Mouse (Mus musculus) fat pad, adult 2 months (tissue): ENCODE measurements around the gene Mettl6.
A peak's percentile ranks its signal among the peaks of the same experiment; 100 is the strongest.

Experiments used
- DNase-seq: peaks from one replicate; pipeline ENCODE4 v3.0.0-alpha.2; 2011; ENCODE audit warnings: low read depth, low spot score; ENCODE audit errors: extremely low read depth

The Mettl6 gene

DNA sequence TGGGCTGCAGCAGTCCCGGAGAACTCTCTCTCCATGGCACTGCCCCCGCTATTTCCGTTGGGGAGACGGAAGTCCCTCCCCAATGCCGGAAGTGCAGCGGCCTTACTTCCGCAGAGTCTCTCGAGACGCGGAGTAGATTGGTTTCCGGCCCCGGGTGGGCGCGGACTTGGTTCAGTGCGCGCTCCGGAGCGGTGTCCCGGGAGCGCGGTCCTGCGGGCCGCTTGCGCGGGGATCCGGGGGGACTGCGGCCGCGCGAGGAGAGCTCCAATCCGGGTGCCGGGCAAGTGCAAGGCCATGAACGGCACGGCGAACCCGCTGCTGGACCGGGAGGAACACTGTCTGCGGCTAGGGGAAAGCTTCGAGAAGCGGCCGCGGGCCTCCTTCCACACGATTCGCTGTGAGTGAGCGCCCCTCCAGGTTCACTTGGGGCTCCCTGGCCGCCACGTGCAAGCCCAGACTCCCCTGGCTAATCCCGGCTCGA, at the start of gene Mettl6:
TSS of gene Mettl6 (minus strand) at position 66 of the 481 bp plus-strand sequence.
- DNase-seq = no peak

DNA sequence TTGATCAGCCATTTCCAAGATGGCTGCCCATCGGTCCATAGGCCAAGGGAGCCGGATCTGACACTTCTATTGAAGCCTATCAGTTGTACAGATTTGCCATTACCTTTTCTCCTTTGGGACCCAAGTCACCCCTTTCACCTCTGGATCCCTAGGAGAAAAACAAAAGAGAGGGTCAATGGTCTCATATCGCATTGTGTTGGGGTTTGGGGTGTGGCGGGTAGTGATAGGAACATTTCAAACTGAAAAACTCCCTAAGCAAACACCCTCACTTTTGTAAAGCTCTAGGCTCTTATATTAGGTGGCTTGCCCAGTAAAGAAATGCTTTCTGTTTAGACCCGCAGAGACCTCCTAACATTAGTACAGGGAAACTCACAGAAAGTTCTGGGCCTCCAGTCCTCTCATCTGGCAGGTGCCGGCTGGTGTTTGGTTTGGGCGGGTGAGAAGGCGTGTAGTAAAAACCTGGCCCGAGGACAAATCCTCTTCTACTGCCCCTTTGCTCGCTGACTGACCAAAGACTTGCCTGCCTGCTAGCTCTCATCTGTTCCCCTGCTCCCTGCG, 49.1 kb upstream of the Mettl6 start:
- no peak for DNase-seq

DNA sequence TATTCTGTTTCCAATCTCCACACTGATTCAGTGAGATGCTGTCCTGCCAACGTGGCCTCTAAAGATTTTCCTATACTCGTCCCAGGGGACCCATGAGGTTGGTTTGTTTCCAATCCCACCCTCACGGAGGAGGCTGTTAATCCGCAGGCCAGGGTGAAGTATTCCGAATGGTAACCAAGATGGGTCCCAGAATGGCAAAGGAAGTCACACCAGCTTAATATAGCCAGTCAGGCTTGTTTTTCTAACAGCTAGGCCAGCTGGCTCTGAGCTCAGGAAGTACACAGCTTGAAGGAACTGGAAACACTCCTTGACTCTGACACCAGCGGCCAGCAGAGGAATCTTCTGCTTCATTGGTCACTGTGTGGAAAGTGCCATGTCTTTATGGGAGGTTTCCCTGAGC, 42.5 kb upstream of the Mettl6 start:
- DNase-seq = no peak

DNA sequence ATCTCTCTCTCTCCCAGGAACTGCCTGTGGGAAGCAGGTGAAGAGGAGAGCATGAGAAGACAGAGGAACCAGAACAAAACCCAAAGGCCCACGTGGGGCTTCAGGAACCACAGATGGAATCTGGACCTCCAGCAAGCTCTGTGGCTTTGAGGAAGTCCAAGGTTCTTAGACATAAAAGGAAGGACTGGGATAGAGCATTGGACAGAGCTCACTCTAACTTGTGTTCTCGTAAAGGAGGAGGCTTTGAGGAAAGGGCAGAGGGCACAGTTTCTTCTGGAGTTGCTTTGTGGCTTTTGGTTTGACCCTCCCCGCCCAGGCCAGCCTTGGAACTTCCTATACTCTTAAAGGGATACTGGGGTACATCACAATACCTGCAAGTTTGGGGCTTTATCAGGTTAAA, 37.8 kb upstream of the Mettl6 start:
- DNase-seq = no peak

DNA sequence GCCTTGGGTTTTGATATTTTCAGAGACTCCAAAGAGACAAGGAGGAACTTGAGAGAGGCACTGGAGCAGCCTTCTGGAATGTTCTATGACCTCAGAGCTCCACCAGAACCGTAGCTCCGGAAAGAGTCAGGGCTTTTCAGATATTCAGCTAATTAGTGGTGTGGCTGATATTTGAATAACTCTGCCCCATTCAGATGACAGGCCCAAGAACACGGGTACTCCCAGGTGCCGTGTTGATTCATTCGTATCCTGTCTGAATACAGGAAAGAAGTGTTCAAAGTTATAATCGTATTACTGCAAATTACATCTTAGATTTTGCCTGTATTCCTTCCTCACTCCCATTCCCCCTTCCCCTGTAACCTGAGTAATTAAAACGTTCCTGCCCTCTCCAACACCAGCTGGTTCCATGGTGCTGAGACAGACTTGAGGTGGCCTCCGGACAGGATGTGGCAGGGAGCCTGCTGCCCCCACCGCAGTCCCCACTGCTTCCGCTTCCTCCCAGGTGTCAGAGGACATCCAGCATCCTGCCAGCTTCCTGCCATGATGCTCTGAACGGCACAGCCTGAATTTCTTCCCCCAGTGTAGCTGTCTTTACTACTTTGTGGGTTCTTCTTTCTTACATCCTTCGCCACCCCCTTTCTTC, 36.8 kb upstream of the Mettl6 start:
- DNase-seq = no peak

GRCm38 (mm10) chr14:31530847-31531246, 36.0 kb upstream of the Mettl6 start:
- no peak for DNase-seq

DNA sequence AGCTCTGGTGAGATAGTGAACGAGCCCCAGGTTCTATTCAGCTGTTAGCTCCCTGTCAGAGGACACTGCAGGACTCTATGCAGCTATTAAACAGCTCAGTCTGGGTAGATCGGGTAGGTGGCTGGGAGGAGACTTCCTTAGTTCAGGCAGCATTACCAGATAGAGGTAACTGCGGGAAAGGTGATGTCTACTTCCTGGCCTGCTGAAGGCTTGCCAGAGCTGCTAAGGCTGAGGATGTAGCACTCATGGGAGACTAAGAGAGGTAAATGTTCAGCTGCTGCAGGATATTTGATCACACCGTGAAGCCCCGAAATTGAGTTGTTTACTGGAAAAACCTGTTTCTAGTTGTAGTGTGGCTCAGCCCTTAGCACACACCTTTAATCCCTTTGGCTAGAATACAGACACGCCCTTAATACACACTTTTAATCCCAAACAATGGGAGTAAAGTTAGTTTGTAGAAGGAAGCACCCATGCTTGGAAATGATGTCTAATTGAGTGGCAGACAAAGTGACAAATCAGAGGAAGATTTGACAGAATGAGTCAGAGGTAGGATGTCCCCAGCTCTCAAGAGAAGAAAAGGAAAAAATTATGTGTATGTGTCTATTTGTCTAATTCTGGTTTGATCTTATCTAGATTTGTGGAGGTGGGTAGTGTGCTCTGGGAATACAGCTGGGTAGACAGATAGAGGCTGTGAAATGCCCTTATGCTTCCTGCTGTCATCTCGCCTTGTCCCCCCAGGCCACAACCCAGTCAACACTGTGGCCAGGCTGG, 30.4 kb upstream of the Mettl6 start:
- DNase-seq = no peak

DNA sequence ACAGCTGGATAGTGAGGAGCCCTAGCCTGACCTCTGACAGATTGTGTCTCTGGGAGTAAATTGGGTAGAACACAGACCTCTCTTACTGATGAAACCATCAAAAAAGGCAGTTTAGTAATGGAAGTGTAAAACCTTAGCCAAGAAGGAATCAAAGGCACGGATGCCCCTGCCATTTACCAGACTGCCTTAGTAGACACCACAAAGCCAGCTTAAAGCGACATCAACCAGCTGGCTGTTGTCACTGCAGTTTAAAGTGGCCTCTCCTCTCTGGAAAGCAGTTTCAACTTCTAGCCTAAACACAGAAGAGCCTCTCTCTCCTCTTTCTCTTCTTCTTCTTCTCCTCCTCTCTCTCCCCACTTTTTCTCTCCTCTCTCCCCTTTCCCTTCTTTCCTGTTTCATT, 26.5 kb upstream of the Mettl6 start:
- no peak for DNase-seq

- no peak for DNase-seq
These were observed 24.3 kb upstream of the Mettl6 start for GRCm38 (mm10) chr14:31519165-31519564.

- DNase-seq = peak; percentile 40
These were observed 21.1 kb upstream of the Mettl6 start for GRCm38 (mm10) chr14:31515895-31516294.

- no peak for DNase-seq
These were observed 15.5 kb upstream of the Mettl6 start for GRCm38 (mm10) chr14:31510322-31510721.

DNA sequence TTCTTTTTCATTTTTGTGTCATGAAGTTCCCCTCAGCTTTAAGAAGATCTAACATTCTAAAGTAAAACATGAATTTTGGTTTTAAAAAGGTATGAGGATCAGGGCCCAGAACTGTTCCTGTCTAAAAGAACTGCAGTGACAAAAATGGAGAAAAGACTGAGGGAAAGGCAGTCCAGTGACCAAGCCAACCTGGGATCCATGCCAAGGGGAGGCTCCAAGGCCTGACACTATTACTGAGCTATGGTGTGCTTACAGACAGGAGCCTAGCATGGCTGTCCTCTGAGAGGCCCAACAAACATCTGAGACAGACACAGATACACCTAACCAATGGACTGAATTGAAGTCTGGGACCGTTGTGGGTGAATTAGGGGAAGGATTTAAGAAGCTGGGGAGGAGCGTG, 15.1 kb upstream of the Mettl6 start:
- DNase-seq = no peak

DNA sequence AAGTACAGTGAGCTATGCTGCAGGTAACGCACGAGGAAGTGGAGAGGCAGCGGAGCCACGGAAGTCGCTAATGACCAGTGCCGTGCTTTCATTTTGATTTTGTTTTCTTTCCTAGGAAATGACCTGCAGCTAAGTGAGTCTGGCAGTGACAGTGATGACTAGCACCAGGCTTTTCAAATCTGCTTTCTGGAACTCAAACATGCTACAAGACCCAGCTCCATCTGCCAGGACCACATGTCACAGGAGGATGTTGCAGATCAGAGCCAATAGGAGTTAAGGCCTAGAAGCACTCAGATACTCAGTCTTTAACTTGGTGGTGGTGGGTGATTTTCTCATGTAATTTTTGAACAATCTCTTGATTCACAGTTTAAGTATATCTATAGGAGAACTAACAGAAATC, 11.6 kb upstream of the Mettl6 start:
- DNase-seq = no peak

- no peak for DNase-seq
These were observed 8.6 kb upstream of the Mettl6 start for GRCm38 (mm10) chr14:31503406-31503805.

DNA sequence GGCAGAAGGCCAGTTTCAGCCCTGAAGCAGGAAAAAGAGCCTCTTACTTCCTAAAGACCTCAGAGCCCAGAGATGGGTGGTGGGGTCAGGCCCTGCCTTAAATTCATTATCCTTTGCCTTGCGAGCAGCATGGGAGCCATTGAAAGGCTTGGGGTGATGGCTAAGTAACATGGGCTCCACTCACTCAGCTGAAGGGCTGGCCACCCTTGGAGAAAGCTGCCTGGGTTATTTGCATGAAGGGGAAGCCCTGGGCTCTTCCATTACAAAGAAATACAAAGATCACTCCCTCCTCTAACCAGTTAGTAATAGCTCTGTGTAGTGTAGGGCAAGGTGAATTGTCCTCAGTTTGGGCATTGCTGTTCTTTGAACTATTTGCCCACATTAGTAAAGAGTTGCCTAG, 4.7 kb upstream of the Mettl6 start:
- no peak for DNase-seq

DNA sequence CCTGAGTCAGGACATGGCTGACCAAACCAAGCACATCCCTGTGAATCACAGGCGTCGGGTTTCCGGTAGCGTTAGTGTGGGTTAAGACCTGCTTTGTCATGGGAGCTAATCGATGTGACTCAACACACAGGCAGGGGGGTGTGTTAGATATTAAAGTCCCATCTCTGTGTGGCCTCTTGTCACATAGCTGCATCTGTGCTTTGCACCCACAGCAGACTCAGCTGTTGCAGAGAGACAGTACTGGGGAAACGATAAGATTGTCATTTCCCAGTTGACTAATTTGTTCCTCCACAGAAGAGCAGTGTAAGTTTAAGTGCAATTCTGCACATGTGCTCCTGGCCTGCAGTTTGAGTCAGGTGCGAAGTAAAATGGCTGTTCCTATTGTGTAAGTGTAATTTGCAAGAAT, 1.4 kb upstream of the Mettl6 start:
- DNase-seq = no peak

- DNase-seq = no peak
These were observed 698 bp upstream of the Mettl6 start for GRCm38 (mm10) chr14:31495538-31495937.

DNA sequence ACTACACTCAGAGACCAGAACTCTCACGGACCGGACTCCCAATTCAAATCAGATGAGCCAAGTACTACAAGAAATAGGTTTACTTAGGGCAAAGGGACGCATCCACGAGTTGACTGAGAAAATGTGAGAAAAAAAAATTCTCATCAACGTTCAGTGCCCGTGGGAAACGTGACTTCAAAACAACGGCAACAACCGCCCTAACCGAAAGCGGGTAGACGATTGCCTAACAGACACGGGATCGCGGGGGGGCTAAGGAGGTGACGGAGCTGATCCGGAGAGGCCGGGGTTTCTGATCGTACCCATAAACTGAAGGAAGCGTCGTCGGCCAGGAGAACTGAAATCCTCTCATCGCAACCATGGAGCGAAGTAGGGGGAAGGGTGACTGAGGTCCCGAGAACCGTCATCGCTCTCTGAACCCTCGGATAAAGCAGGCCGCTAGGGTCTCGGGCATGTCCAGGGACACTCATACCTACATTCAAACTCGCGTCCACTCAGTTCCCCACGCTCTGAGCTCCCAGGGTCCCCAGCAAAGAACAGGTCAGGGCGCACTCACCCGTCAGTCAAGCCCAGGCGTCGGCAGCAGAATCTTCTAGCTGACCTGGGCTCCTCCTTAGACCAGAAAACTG, 378 bp downstream of the Mettl6 start, which contains the start of gene Eaf1:
TSS of gene Eaf1 (plus strand) at position 51 of the 626 bp plus-strand sequence.
- DNase-seq = no peak

DNA sequence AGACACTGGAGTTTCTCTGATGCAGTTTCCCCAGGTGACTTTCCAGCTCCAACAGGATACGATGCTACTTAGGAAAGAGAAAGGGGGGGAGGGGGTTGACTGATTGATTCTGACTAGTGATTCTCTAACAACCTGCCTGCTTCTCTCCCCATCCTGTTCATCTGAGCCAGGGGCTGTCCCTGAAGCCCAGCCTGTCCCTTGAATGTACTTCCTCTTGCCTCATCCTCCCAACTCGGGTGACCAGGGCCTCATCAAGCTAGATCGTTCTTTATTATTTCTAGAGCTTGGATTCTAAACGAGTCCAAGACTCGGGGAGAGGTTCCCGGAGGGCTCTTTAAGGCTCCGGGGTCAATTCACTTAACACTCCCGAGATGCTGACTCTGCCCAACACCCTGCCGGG, 939 bp downstream of the Mettl6 start:
- DNase-seq = no peak

DNA sequence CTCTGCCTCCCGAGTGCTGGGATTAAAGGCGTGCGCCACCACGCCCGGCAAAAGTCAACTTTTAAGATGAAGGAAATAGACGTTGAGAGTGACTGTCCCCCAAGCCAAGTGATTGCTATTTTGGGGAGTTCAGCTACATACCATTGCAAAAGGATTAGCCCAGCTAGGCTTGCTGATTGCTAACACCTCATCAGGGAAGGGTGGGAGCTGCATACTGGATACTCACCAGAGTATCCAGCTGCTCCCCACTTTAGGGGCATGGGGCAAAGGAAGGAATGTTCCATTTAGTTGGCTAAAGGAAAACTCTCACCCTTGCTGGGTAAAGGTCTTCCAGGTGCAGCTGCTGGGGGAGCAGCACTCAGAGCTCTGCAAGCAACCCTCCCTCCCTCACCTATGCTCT, 6.8 kb downstream of the Mettl6 start:
- DNase-seq = no peak

DNA sequence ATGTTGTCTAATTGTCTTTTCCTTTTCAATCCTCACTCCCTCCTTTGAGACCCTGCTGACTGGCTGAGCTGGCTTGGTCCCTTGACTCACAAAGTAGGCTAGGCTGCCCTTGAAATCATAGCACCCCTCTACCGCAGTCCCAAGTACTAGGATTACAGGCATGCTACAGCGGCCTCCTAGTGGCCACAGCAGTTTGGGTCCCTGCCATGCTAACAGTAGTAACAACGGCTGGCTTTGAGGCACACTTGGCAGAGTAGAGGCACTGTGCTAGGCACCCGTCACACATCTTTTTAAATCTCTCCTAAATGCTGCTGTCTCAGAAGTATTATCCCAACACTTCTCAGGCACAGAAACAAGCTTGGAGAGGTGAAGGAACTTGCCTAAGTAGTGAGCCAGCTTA, 8.4 kb downstream of the Mettl6 start:
- no peak for DNase-seq

GRCm38 (mm10) chr14:31482417-31482816, 12.4 kb downstream of the Mettl6 start:
- DNase-seq = no peak
